Mouse (Mus musculus): ENCODE data around the gene Socs7.
A peak's percentile ranks its signal among the peaks of the same experiment; 100 is the strongest.

The Socs7 gene

GRCm38 (mm10) chr11:97416637-97417035, 54.3 kb downstream of the Socs7 start:
- no peak for DNase-seq (ENCODE audit: low read depth, low spot score)

GRCm38 (mm10) chr11:97418834-97419539, 56.6 kb downstream of the Socs7 start:
- no peak for DNase-seq (ENCODE audit: low read depth, low spot score)

DNA sequence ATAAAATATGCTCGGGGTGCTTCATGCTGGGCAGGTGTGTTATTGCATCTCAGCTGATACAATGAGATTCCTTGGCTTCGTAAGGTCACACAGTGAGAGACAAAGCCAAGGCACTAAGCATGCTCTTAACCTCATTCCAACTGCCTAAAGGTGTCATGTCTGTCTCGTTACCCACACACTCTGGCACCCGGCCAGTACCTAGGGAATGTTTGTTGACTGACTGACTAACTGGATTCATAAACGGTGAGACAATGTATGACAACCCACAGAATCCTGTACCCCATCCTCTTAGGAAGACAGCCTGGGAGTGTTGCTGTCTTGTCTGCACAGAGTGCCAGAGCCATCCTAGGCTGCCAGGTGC, 57.2 kb downstream of the Socs7 start:
- no peak for DNase-seq (ENCODE audit: low read depth, low spot score)

DNA sequence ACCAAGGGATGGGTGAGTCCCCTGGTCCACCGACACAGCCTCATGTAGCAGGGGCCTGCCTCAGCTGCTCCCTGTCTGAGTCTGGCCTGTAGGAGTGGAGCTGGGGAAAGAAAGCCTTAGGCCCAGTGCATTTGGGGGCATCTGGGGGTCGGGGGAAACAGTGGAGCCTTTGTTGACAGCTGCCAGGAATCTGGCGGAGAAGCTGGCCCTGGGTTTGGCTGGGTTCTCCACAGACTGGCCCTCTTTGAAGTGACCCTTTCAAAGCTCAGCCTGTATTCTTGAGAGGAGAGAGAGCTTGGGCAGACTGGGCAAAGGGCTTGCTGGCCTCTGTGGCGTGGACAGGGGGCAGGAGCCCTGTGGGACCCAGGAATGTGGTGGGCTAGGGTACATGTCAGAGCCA, 60.2 kb downstream of the Socs7 start:
- DNase-seq (ENCODE audit: low read depth, low spot score) = no peak

- DNase-seq (ENCODE audit: low read depth, low spot score) = no peak
Measured at GRCm38 (mm10) chr11:97424092-97424692, 61.8 kb downstream of the Socs7 start.

DNA sequence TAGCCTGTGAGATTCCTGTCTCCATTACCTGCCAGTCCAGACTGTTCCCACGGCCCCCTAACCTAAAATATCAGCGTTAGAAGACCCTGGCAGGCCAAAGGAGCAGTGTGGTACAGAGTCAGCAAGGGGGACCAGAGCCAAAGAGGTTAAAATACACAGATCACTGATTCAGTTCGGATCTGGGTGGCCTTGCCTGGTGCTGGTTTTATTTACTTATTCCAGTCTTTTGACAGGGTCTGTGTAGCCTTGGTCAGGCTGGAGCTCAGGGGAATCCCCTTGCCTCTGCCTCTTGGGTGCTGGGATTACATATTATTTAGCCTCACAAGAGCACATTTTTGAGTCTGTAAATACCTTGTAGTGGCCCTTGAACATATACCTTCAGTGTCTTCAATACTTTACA, 62.5 kb downstream of the Socs7 start:
- DNase-seq (ENCODE audit: low read depth, low spot score) = no peak

GRCm38 (mm10) chr11:97427794-97428725, 65.7 kb downstream of the Socs7 start:
- peak; percentile 84 for DNase-seq (ENCODE audit: low read depth, low spot score)

DNA sequence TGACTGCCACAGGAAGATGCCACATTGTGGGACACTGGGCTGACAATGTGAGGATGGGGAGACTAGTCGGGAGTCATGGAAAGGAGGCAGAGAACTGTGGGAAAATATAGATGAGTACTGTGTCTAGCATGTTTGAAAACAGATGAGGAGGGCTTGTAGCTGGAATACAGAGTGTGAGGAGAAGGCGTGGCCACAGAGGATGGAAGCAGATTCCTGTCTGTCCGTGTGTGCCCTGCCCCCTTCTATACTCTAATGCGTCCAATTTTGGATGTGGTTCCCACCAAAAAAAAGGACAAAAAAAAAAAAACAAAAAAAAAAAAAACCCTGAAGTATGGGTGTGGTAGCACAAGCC, 66.4 kb downstream of the Socs7 start:
- no peak for DNase-seq (ENCODE audit: low read depth, low spot score)

- DNase-seq (ENCODE audit: low read depth, low spot score) = no peak
Measured at GRCm38 (mm10) chr11:97429615-97430014, 67.3 kb downstream of the Socs7 start.

DNA sequence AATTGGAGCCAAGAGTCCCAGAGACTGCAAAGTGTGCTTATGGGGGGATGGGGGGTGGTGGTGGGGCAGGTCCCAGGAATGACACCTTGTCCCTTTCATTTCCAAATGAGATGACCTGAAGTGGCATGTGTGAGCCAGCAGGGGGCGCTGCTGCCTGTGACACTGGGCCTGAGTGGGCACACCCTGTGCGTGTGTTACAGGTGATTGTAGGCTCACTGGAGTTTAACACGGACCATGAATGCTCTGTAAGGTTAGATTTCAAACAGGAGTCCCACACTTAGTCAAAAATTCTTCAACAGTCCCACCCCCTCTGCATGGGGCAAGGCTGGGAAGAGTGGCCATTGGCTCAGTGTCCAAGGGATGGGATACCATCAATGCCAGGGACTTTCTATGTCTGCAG, 69.7 kb downstream of the Socs7 start:
- DNase-seq (ENCODE audit: low read depth, low spot score) = no peak

GRCm38 (mm10) chr11:97432983-97433539, 70.7 kb downstream of the Socs7 start:
- DNase-seq (ENCODE audit: low read depth, low spot score) = no peak

GRCm38 (mm10) chr11:97434121-97434520, 71.8 kb downstream of the Socs7 start:
- DNase-seq (ENCODE audit: low read depth, low spot score) = no peak

GRCm38 (mm10) chr11:97434704-97435454, 72.5 kb downstream of the Socs7 start:
- peak; percentile 75 for DNase-seq (ENCODE audit: low read depth, low spot score)

GRCm38 (mm10) chr11:97435808-97436491, 73.6 kb downstream of the Socs7 start:
- no peak for DNase-seq (ENCODE audit: low read depth, low spot score)

DNA sequence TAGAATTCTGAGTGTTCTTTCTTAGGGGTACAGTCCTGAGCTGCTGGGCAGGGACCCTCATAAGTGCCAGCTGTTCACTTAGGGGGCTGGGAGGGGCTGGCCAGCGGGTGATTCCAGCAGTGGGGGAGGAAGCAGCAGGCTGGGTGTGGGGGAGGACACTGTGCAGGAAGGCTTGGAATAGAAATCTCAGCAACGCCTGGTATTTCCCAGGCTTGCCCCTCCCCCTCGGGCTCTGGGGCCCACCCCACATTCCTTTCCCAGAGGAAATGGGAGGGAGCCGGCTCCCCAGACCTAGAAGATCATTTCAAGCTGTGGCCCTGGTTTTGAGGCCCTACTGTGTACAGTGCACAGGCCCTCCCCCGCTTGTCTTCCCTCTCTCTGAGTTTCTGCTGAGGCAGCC, 75.4 kb downstream of the Socs7 start:
- no peak for DNase-seq (ENCODE audit: low read depth, low spot score)

- no peak for DNase-seq (ENCODE audit: low read depth, low spot score)
Measured at GRCm38 (mm10) chr11:97438868-97439267, 76.5 kb downstream of the Socs7 start.

GRCm38 (mm10) chr11:97439935-97440334, 77.6 kb downstream of the Socs7 start:
- DNase-seq (ENCODE audit: low read depth, low spot score) = no peak

DNA sequence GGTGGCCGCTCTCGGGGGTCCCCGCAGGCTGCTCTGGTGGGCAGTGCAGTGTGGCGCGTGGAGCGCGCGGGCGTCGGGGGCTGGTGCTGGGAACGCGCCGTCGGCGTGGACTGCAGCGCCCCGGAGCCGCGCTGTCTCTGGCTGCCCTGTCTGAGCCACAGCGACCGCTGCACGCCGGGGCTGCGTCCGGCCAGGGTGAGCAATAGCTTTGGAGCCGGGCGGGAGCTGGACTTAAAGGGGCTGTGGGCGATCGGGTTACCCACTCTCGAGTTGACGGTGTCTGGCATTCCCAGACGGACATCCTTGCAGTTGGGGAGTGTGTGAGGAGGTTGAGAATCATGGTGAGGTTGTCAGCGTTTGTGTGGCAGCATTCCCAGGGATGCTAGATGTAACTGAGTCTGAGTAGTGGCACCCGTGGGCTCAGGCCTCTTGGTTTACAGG, 78.1 kb downstream of the Socs7 start:
- no peak for DNase-seq (ENCODE audit: low read depth, low spot score)

DNA sequence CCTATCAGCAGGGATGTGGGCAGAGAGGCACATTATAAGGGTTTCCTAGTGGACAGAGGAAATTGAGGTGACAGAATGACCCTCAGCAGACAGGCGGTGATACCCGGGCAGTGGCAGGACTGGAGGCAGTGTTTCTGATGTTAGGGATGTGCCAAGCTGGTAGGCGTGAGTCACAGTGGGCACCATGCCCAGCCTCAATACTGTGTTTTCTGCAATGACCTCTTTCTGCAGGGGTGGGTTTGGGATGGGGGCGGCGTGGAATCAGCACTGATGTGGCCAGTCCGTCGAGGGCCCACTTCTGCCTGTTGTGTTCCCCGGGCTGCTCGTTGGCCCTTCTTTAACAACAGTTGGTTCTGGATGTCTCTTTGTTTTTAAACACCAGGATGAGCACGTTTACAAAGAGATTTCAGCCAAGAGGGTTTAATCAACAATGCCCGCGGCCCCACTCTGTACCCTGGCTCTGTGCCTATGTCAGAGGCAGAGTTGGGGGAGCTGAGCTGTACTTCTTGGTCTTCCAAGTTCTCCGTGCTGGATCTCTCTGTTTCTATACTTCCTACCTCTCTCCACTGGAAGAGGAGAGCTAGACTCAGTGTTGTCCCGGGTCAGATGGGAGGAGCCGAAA, 78.8 kb downstream of the Socs7 start:
- DNase-seq (ENCODE audit: low read depth, low spot score) = no peak

DNA sequence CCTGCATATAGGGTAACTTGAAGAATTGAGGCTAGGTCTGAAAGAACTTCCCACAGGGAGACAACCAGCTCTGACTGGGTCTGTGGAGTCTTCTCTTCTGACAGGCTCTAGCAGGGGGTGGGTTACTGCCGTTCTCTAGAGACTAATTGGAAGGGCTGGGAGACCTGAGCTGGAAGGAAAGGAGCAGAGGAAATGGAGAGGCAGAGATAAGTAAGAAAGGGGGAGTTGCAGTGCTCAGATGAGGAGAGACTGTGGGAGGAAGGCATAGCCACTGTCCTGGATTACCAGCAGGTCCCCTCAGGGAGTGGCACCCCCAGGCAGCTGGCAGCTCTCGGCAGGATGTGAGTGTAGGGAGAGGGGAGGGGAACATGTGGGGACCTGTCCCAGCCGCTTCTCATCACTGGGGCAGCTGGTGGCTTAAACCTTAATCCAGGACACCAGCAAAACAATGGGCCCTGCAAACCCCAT, 79.3 kb downstream of the Socs7 start:
- no peak for DNase-seq (ENCODE audit: low read depth, low spot score)

Measured in embryo, embryonic 11.5 days (tissue).